Mouse (Mus musculus) ES-E14 (cell line): ENCODE data around the gene Rcbtb2. TPM values are rescaled to one million over a fixed set of nuclear protein-coding genes. Genes with fewer than 3 reads are reported as not detected.

Experiments used
- DNase-seq: peaks from one replicate; pipeline ENCODE4 v3.0.0-alpha.2; 2013; ENCODE audit warnings: low read depth, low spot score
- H3K27ac ChIP-seq: 2 replicates; pipeline ENCODE4 v1.5.1; 2012; ENCODE audit warnings: low read depth, mild to moderate bottlenecking, low read length, moderate library complexity, mixed read lengths; ENCODE audit not compliant: poor library complexity, insufficient read depth, severe bottlenecking
- H3K36me3 ChIP-seq: 2 replicates; pipeline ENCODE4 v1.6.1; 2012; ENCODE audit warnings: mild to moderate bottlenecking, low read length, moderate library complexity, mixed read lengths; ENCODE audit not compliant: control insufficient read depth, poor library complexity, insufficient read depth, severe bottlenecking
- H3K4me1 ChIP-seq, 2 experiments: fragments of 150-350 bp in 1 of 2; sonication (generic) in 1 of 2; 2 replicates each; pipeline ENCODE4 v1.6.1; 2012; ENCODE audit warnings: low read length in 2 of 2, mild to moderate bottlenecking in 1 of 2, mixed read lengths in 1 of 2; ENCODE audit not compliant: control insufficient read depth in 2 of 2, insufficient read depth in 2 of 2, poor library complexity in 1 of 2
- H3K4me3 ChIP-seq, 2 experiments: fragments of 150-350 bp in 1 of 2; sonication (generic) in 1 of 2; 2 replicates each; pipeline ENCODE4 v1.5.1; 2012; ENCODE audit warnings: low read length in 2 of 2, low read depth in 1 of 2, mild to moderate bottlenecking in 1 of 2, mixed read lengths in 1 of 2; ENCODE audit not compliant: insufficient read depth in 1 of 2, poor library complexity in 1 of 2, severe bottlenecking in 1 of 2
- H3K9ac ChIP-seq: 2 replicates; pipeline ENCODE4 v1.6.1; 2012; ENCODE audit warnings: low read depth, mild to moderate bottlenecking, low read length, mixed read lengths; ENCODE audit not compliant: poor library complexity, insufficient read depth, severe bottlenecking
- H3K9me3 ChIP-seq: fragments of 150-350 bp; sonication (generic); 2 replicates; pipeline ENCODE4 v1.6.1; 2012; ENCODE audit warnings: low read depth, mild to moderate bottlenecking, low read length; ENCODE audit not compliant: control insufficient read depth, insufficient read depth
- CHD2 ChIP-seq: IDR thresholded peaks from 2 replicates; pipeline ENCODE4 v1.6.1; 2014; ENCODE audit warnings: mild to moderate bottlenecking, low read depth, low read length, inconsistent platforms
- HCFC1 ChIP-seq: IDR thresholded peaks from 2 replicates; pipeline ENCODE4 v1.6.1; 2012; ENCODE audit warnings: low read length, inconsistent platforms, borderline replicate concordance; ENCODE audit not compliant: insufficient read depth
- MAFK ChIP-seq: IDR thresholded peaks from 2 replicates; pipeline ENCODE4 v1.6.1; 2014; ENCODE audit warnings: mild to moderate bottlenecking, low read depth, low read length, inconsistent platforms; ENCODE audit not compliant: insufficient read depth
- ZC3H11A ChIP-seq: IDR thresholded peaks from 2 replicates; pipeline ENCODE4 v1.6.1; 2012; ENCODE audit warnings: low read depth, mild to moderate bottlenecking, inconsistent platforms, low read length, borderline replicate concordance
- ZNF384 ChIP-seq: IDR thresholded peaks from 2 replicates; pipeline ENCODE4 v1.6.1; 2012; ENCODE audit warnings: low read depth, low read length, inconsistent platforms
- in situ Hi-C, 2 experiments: fragments of 600-800 bp; cut with MboI; formaldehyde crosslinking; loops; one replicate each; pipeline ENCODE4 v1.15.1; 2025; ENCODE audit warnings: low sequenced_read_pairs in 2 of 2, inconsistent platforms in 1 of 2; ENCODE audit not compliant: unreplicated experiment in 2 of 2
- total RNA-seq: library from RNA; depleted of rRNA; stranded (reverse); fragments of 300-350 nt; gene quantifications from 2 replicates; pipeline ENCODE4 v1.2.3, GENCODE M21; 2012

Gene Rcbtb2
- total RNA-seq, 1 experiment = 11.2 TPM

DNA sequence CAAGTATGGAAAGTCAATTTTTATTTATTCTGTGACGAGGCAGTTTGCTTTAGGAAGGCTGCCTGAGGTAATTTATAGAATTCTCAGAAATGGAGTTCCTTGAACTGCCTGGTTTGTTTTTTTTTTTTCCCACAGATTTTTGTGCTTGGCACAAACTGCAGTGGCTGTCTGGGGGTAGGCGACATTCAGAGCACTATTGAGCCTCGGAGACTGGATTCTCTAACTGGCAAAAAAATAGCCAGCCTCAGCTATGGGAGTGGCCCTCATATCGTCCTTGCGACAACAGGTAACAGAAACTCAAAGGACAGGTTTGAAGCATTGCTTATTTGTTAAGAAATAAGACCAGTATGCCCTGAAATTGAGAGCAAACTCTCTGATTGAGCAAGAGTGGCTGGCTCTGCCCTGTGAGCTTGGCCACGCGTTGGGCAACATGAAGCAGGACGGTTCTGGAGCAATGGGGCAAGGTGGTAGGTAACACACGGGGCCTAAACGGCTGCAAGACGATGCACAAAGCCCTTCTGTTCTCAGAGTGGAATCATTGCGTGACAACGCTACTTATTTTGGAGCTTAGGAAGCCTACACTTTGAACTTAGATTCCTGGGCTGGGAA lies 39.5 kb downstream of the Rcbtb2 start:
- Histone ChIP-seq H3K9ac (no peak overlapping the region), H3K9me3 (no peaks in the 10 kb centered on the region), H3K36me3 (peaks cover 6% of the 10 kb centered on the region; the same call in 1 of the 2 replicates), H3K4me1 (peaks cover 0 to 2% of the 10 kb centered on the region in 2 experiments; a peak in 1 of 4 replicates), H3K4me3 (no peak overlapping the region), H3K27ac (no peak overlapping the region)
- no peak for TF ChIP-seq ZNF384
- TF ChIP-seq CHD2 = no peak
- TF ChIP-seq MAFK = no peak
- no peak for TF ChIP-seq HCFC1
- TF ChIP-seq ZC3H11A = no peak
- in situ Hi-C loops = no loop called here
- no peak for DNase-seq

DNA sequence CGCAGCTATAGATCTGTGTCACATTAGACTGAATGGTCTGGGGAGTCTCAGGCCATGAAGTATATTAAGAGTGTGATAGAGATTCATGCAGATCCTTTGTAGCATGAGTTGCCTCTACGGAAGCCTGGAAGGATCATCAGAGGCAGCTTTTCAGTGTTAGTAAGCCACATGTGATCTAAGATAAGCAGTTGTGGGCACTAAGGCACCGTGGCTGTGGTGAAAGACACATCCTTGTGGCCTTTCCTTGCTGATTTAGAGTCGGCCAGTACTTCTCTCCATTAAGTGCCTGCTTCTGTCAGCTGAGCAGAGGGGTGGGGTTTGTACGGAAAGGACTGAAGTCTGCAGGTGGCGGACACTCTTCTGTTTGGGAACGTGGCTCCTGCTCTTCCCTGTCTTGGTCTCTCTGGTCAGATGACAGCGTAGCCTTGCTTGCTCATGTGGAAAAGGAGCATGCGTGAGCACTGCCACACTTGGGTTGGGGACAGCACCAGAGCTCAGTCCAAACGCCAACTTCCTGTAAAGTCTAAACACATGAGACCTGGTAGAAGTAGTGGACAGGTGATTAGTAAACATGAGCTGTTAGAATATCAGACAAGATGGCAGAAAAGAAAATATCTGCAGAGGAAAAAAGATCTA lies 40.6 kb downstream of the Rcbtb2 start:
- in situ Hi-C loops = no loop called here
- Histone ChIP-seq H3K36me3 (peaks cover 6% of the 10 kb centered on the region; the same call in 1 of the 2 replicates), H3K27ac (no peak overlapping the region), H3K4me1 (peaks cover 0 to 2% of the 10 kb centered on the region in 2 experiments; a peak in 1 of 4 replicates), H3K9ac (no peak overlapping the region), H3K9me3 (no peaks in the 10 kb centered on the region), H3K4me3 (no peak overlapping the region)
- TF ChIP-seq MAFK = no peak
- no peak for TF ChIP-seq ZNF384
- TF ChIP-seq CHD2 = no peak
- no peak for TF ChIP-seq ZC3H11A
- no peak for TF ChIP-seq HCFC1
- no peak for DNase-seq

DNA sequence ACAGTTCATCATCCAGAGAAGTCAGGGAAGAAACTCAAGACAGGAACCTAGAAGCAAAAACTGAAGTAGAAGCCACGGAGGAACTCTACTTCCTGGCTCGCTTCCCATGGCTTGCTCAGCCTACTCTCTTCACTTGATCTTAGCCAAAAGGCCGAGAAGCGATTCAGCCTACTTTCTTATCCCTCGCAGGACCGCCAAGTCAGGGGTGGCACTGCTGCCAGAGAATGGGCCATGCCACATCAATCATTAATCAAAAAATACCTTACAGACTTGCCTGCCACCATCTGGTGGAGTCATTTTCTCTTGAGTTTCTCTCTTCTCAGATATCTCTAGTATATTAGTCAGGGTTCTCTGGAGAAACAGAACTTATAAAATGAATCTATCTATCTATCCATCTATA lies 42.3 kb downstream of the Rcbtb2 start:
- H3K4me3 ChIP-seq = no peak overlapping the region
- H3K27ac ChIP-seq = no peak overlapping the region
- peaks cover 0 to 2% of the 10 kb centered on the region in 2 experiments; a peak in 1 of 4 replicates for H3K4me1 ChIP-seq
- in situ Hi-C loops = no loop called here
- no peak overlapping the region for H3K9ac ChIP-seq
- no peak for DNase-seq
- TF ChIP-seq HCFC1 = no peak
- no peak for TF ChIP-seq ZNF384
- TF ChIP-seq CHD2 = no peak
- TF ChIP-seq MAFK = no peak
- TF ChIP-seq ZC3H11A = no peak
- H3K36me3 ChIP-seq = peaks cover 4% of the 10 kb centered on the region; the same call in 1 of the 2 replicates
- H3K9me3 ChIP-seq = no peaks in the 10 kb centered on the region

DNA sequence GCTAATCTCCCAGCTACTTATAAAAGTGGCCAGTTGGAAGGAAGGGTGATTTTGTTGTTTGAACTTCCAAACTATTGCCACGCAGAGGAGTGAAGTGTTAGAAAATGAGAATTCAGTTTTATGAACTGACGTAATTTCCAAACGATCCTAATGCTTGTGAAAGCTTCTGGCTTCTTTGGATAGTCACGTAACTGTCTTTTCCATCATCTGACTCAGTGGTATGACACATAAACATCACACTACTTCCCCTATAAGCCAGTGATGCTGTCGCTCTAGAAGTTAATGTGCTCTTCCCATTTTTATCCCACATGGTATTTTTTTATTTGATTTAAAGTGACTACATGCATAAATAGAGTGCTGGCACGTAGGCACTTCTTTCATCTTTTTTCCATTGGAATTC lies 45.8 kb downstream of the Rcbtb2 start:
- no peaks in the 10 kb centered on the region for H3K9me3 ChIP-seq
- H3K4me3 ChIP-seq = no peak overlapping the region
- H3K9ac ChIP-seq = no peak overlapping the region
- peaks cover 4% of the 10 kb centered on the region; the same call in 1 of the 2 replicates for H3K36me3 ChIP-seq
- no peak for DNase-seq
- in situ Hi-C loops = no loop called here
- no peak for TF ChIP-seq ZC3H11A
- no peak for TF ChIP-seq ZNF384
- no peak for TF ChIP-seq MAFK
- no peak for TF ChIP-seq HCFC1
- no peak for TF ChIP-seq CHD2
- H3K27ac ChIP-seq = no peak overlapping the region
- no peaks in the 10 kb centered on the region for H3K4me1 ChIP-seq
